Mouse (Mus musculus) 3T3-L1 (cell line): ENCODE results near the gene Prrxl1.
A peak's percentile ranks its signal among the peaks of the same experiment; 100 is the strongest.

Experiments
- DNase-seq: peaks from one replicate; pipeline ENCODE4 v3.0.0-alpha.2; 2015; ENCODE audit warnings: low read depth, low spot score

The Prrxl1 gene

GRCm38 (mm10) chr14:32599290-32600041 is at the start of gene Prrxl1:
Gene Prrxl1 (plus strand): TSS chr14:32599407.
- no peak for DNase-seq

- DNase-seq: no peak
Observed at GRCm38 (mm10) chr14:32551854-32552253, 47.4 kb upstream of the Prrxl1 start.

- no peak for DNase-seq
Observed at GRCm38 (mm10) chr14:32553198-32553903, 45.9 kb upstream of the Prrxl1 start.

DNA sequence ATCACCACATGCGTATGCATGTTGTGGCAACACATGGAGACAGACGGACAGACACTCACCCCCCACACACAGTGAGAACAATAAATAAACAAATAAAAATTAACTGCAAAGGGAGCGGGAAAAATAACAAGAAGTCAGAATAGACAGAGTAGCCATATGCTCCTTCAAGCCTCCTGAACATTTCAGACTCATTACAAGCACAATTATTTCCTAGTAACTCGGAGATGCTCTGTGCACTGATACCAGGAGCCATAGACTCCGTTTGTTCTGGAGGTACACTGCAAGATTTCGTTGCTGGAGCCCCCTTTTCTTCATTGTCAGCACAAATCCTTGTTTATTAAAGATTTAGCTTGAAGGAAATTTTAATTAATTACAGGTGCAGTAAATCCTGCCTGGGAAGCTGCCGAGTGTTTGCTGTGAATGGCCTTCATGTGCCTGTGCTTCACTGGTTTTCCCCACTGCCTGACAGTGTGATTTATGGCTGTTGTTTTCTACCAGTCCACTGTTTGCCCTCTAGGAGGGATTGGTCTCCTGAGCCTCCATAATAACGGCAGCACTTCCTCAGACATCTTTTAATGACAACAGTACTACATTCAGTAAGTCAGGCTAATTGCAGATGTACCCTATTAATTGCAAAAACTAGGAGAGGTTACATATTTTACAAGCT is 44.2 kb upstream of the Prrxl1 start:
- DNase-seq: no peak

- no peak for DNase-seq
Observed at GRCm38 (mm10) chr14:32561428-32561827, 37.8 kb upstream of the Prrxl1 start.

DNA sequence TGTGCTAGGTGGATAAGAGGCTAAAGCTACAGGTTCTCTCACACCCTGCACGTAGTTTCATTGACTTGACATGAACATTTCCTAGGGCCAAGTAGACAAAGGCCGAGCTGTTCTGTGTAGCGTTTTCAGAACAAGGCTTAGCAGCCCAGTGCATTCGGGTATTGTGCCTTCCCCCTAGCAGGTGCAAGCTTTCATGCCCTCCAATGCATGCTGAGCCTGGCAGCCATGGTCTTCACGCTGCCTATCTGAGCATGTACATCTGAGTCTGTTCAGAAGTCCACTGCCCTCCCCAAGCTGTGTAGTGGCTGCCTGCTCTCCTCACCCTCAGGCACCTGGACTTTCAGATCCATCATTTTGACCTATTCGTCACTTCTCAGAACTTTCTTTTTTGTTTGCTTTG is 35.5 kb upstream of the Prrxl1 start:
- DNase-seq: no peak

GRCm38 (mm10) chr14:32572519-32572918 is 26.7 kb upstream of the Prrxl1 start:
- no peak for DNase-seq

- DNase-seq: no peak
Observed at GRCm38 (mm10) chr14:32578420-32578819, 20.8 kb upstream of the Prrxl1 start.

- DNase-seq: no peak
Observed at GRCm38 (mm10) chr14:32583696-32584095, 15.5 kb upstream of the Prrxl1 start.

- DNase-seq: peak; percentile 86
Observed at GRCm38 (mm10) chr14:32587013-32587784, 12.0 kb upstream of the Prrxl1 start.

- no peak for DNase-seq
Observed at GRCm38 (mm10) chr14:32590377-32590776, 8.8 kb upstream of the Prrxl1 start.

GRCm38 (mm10) chr14:32597232-32598231 is 1.7 kb upstream of the Prrxl1 start:
- peak; percentile 16 for DNase-seq

- no peak for DNase-seq
Observed at GRCm38 (mm10) chr14:32598437-32599219, 579 bp upstream of the Prrxl1 start.

DNA sequence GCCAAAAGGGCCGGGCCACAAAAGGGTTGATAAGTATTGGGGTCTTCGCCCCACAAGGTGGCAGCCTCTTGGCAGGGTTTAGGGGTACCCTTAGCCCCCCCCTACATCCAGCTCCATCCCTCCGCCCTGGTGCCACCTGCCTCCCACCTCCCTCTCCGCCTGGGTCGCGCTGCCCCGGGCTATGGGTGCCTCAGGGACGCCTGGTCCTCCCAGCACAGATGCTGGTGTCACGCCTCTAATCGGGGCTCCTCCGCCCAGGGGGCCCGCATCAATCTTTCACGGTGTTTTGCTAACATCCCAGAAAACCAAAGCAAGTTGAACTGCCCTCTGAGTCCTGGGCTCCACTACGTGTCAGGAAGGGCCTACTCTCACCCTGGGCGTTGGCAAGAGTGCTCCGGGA is 903 bp downstream of the Prrxl1 start:
- no peak for DNase-seq

DNA sequence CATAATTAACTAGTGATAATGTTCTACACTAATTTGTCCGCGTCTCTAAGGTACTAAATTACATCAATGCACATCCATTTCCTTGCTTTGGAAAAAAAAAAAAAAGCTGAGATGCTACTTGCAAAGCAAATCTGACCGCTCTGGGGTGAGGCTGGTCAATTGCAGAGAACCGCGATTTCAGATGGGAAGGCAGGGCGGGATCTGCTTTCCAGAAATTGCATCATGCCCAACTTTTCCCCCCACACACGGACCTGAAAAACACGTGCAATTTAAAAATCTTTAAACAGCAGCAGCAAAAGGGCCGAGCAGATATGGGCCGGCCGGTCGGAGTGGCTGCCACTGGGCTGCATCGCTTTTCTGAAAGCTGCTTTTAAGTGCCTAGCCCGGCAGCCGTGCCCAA is 6.3 kb downstream of the Prrxl1 start:
- DNase-seq: no peak

GRCm38 (mm10) chr14:32606316-32606715 is 7.1 kb downstream of the Prrxl1 start:
- DNase-seq: no peak

GRCm38 (mm10) chr14:32609392-32609791 is 10.2 kb downstream of the Prrxl1 start:
- peak; percentile 14 for DNase-seq

GRCm38 (mm10) chr14:32617253-32617652 is 18.0 kb downstream of the Prrxl1 start:
- DNase-seq: no peak

- no peak for DNase-seq
Observed at GRCm38 (mm10) chr14:32624245-32624644, 25.0 kb downstream of the Prrxl1 start.

DNA sequence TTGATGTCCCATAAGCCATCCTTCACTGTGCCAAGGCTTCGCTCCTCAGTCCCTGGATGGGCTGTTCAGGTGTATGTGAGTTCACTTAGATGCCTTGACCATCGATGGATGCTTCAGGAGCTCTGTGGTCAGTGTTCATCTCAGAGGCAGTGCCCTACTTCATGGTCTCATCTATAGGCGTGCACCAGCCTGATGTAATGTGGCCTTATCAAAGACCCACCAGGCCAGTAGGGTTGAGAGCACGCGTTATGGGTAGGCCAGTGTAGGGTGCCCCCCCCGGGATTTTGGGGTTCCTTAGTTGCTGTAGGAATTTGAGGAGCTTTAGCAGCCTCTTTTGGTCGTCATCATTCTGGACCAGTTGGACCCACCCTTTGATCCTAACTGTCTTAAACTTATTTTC is 25.6 kb downstream of the Prrxl1 start:
- no peak for DNase-seq
